Mouse (Mus musculus) common myeloid progenitor, adult 5-6 weeks (primary cell): ENCODE data around the gene Ezr. TPM values are rescaled to one million over a fixed set of nuclear protein-coding genes. Genes with fewer than 3 reads are reported as not detected.
A peak's percentile ranks its signal among the peaks of the same experiment; 100 is the strongest.
"Not testable (repeated sequence)": the region's sequence is repeated elsewhere in the genome, so short reads cannot be mapped to it uniquely, and the experiment has no call there.

Experiments used
- ATAC-seq: replicated peaks from 2 replicates; pipeline ENCODE4 v1.8.0; 2016; ENCODE audit warnings: low read depth, mild to moderate bottlenecking, moderate TSS enrichment, inconsistent platforms; ENCODE audit not compliant: poor library complexity, severe bottlenecking
- total RNA-seq: library from RNA; stranded (forward); fragments of 200-1000, 187-1606 nt; gene quantifications from 2 replicates; pipeline ENCODE4 v1.2.3, GENCODE M21; 2017

Ezr gene
- total RNA-seq, 1 experiment from 2014 or later: 175 TPM

DNA sequence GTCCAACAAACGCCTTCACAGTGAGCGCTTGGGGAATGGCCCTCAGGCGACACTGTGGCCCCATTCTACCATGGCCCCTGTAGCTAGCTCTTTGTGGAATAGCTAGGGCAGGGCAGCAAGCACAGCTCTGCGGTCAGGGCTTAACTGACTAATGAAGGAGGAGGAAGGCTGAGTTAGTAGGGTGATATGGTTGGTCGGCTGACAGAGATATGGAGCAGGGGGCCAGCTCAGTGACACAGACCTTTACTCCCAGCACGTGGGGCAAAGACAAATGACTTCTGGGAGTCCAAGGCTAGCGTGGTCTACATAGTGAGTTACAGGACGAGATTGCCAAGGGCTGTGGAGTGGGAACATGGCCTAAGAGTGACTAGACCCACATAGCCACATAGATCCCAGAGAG, 51.5 kb downstream of the Ezr start:
- ATAC-seq: no peak

DNA sequence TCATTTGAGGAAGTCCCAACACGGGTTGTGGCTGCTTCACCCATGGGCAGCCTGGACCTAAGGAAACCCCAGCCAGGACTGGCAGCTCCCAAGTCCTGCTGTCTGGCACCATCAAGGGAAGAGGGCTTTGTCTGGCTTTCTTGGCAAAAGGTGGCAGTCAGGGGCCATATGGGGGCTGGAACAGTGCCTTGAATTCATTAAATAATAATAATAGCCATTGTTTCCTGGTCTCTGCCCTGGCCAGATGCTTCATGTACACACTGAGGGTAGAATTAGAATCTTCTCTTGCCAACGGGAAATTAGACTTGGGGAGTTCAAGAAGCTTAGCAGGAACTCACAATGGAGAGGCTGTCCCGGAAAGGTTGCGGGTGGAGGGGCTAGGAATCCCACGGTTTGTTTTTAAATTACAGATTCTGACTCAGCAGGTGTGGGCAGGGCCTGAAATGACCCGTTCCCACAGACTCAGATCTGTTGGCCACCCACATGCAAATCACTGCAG, 53.3 kb downstream of the Ezr start:
- no peak for ATAC-seq

DNA sequence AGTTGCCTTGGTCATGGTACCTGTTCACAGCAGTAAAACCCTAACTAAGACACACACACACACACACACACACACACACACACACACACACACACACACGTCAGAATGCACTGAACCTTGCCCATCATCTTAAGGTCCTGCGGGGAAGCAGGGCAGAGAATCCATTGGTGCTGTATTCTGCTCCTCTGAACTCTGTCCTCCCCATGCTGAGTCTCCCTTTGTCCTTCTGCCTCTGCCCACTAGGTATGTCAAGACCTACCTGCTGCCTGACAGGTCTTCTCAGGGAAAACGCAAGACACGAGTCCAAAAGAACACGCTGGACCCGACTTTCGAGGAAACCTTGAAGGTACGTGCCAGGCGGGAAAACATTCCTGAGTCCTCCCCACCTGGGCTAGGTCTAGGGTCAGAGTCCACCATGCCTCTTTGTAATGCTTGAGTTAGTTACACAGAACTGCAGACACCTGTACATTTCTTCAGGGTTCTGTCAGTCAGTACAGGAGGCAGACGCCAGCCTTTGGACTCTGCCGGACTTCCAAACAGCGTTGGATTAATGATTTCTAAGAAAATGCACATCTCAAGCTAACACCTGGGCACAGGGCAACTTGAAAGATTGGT, 54.5 kb downstream of the Ezr start:
- ATAC-seq: no peak

DNA sequence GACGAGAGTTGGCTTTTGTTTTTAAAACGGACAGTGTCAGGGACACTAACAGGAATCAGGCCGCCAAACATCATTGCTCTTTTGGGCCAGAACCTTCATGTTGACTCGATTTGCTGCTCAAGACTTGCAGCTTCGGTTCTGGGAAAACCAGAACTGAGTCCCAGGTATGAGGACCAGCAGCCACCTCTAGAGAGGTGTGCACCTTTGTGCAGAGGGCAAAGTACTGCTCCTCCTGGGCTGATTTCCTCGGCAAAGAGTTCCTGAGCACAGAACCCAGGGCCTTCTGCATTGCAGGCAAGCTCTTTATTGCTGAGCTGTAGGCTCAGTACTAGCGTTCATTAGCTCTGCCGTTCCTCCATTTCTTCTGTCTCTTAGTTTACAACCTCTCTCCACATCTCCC, 68.6 kb downstream of the Ezr start:
- not testable (repeated sequence) for ATAC-seq

DNA sequence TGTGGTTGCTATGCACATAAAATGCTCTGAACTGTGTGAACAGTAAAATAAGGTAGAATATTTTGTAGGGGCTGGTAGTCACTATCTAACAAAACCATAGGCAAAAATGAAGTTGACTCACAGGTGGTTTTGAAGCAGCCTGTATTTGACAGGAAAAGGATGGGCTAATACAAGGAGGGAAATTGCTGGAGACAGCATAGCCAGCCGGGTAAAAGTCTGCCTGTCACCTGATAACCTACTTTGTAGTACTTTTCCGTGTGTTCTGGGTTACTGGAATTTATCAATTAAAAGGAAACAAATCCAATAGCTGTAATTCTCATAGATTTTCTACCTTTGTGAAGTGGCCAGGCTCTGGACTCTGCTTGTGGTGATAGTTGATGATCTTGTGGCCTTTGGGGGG, 69.1 kb downstream of the Ezr start:
- ATAC-seq: not testable (repeated sequence)

DNA sequence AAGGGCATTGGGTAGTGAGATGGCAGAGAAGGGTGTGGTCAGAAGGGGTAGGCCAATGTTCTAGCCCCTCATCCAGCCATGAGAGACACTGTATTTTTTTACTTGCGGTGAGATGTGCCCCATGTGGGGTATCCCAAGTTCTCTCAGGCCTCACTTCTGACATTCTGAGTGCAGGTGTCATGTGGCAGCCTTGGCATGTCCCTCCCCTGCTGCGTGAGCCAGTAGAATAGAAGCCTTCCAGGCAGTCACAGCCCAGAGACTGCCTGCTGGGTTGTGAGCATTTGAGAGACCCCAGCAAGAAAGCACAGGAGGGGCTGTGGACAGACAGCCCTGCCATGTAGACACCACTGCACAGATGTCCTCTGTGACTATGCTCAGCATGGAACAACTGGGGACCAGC, 74.4 kb downstream of the Ezr start:
- ATAC-seq: not testable (repeated sequence)

DNA sequence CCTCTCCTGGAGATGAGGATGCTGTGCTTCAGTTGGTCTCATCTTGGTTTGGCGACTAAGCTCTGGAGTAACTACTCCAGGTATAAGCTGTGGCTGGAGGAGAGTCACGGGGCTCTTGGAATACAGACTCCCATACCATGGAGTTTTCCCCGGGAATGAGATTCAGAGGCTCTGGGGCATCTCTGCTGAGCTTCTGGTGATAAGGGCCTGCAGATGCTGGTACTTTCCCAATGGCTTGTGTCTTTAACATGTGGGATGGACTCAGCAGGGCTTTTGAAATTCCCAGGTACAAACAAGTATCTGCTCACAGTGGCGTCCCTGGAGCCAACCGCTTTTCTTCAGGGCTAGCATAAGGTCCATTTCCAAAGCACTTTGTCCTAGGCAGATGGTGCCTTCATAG, 75.2 kb downstream of the Ezr start:
- not testable (repeated sequence) for ATAC-seq

DNA sequence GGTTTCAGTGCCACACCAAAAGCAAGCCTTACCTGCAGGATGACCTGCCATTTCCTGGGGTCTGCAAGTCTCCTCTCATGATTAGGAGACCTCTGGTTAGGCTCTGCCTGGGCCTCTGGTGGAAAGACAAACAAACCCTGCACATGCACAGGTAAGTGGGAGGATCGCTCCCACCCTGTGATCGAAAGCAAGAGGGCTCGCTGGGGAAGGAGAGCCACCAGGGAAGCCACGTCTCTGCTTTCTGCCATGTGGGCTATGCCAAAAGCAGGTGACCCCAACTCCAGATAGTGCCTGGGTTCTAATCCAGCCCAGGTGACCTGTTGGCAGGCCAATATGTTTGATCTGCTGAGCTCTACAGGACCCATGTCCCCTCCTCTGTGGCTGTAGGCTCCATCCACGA, 76.1 kb downstream of the Ezr start:
- ATAC-seq: not testable (repeated sequence)

DNA sequence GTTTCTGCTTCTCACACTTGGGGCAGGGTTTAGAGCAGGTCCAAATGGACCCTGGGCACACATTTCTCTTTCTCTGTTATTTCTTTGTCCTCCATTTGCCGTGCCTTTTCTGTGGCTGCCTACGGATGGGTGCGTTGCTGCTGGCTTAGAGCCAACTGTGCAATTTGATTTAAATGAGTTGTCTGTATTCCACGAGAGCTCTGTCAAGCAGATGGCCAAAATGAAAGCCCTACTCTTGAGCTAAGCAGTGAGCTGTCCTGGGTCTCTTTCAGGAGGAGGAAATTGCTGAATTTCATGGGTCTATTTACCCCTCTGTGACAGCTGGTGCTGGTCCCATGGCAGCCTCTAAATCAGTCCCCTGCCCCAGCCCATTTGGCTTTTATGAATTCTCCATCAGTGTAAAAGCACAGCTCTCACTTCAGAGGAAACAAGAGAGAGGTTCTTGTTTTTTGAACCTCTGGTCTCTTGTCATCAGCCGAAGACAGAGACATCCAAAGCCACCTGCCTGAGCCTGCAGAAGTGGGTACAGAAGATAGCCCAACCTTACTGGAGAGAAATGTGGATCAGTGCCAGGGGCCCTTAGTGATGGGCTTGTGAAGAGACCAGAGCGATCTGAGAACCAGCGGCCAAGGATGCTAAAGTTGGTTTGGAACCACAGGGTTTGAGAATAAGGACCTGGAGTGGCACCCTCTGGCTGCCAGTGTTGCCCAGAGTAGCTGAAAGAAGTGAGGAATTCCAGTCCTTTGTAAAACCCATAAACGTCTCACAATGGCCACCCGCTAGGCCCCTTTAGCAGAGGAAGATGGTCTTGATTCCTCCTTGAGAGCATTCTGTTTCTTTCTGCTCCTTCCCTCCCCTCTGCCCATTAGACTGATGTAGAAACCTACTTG, 79.0 kb downstream of the Ezr start:
- not testable (repeated sequence) for ATAC-seq

DNA sequence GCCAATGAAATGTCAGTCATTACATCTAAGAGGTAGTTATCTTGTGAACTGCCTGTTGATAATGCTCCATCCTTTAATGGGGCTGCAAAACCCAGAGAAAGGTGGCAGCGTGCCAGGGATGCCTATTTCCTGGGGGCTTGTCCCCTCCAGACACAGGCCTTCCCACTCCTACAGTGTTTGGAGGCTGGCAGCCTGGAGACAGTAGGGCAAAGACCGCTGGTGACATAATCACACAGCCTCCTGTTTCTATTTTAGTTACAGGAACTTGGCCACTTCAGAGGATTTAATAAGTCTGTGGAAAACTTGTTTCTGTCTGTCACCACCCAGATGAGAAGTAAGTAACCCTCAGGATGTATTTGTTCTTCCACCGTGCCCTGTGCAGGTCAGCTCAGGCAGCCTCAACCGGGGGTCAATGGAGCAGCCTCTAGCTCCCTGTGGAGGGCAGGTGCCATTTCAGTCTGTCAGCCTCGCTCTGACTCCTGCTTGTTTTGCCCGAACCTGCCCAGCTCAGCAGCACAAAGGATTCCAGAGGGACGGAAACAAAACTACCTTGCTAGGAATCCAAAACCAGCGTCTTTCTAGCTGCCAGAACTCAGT, 79.9 kb downstream of the Ezr start:
- ATAC-seq: not testable (repeated sequence)

DNA sequence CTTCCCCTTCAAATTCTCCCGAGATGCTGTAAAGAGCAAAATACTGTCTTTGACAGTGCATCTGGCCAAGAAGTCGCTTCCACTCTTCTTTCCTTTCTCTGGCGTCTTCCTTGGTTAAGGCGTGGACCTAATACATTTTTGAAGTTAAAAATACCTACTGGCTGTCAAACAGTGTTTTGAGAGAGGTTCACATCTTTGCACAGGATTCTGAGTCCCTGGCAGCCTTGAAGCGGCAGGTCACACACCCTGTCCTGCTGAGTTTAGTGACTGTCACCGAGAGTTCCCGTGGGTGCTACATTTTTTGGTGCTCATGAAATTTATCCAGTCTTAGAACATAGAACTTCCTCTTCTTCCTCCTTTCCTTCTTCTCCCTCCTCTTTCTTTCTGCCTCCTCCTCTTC, 82.5 kb downstream of the Ezr start:
- ATAC-seq: not testable (repeated sequence)

DNA sequence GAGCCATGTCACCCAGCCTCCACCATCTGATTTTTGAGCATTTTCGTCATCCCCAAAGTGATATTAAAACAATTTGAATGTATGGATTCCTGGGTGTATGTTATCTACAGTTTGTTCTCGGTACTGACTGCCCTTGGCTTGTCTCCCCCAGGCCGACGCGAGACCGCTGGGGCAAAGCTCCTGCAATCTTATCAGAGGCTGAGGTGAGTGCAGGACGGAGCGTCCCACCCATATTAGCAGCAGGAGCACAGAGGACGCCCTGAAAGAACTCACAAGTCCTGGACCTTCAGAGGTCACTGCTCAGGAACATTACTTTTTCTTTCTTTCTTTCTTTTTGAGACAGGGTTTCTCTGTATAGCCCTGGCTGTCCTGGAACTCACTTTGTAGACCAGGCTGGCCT, 83.1 kb downstream of the Ezr start:
- ATAC-seq: not testable (repeated sequence)

DNA sequence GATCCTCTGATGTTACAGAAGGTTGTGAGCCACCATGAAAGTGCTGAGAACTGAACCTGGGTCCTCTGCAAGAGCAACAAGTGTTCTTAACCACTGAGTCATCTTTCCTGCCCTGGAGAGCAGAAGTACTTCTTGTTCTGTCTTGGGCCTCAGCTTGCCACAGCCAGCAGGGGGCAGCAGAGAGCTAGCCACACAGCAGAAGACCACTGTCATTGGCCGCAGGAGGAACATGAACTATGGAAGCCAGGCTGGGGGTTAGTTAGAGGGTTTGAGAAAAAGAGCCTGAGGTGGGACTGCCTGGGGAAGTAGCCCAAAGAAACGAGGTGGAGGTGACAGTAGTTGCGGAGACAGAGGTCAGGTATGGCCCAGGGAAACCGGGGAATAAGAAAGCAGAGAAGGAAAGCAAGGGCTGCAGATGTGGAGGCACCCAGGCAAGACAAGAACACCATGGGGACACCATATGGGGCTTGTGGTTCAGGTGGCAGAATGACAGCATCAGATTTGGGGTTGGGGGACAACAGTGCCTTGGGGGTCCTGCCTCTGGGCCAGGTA, 85.3 kb downstream of the Ezr start:
- ATAC-seq: peak; percentile 93

DNA sequence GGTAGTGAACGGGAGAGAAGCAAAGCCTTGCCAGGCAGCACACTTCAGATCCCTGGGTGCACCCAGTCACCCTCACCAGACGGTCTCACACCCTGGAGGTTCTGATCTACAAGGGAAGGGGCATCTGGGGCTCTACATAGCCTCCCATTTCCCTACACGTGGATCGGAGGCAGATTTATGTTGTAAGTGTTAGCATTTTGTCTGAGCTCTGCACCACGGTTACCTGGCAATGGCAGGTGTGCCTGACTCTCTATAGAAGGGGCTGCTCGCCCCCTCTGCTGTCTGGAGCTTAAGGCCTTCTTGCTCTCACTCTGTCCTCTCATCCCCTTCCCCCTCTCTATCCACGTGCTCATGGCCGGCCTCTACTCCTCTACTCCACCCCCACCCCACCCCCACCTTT, 86.1 kb downstream of the Ezr start:
- ATAC-seq: not testable (repeated sequence)

DNA sequence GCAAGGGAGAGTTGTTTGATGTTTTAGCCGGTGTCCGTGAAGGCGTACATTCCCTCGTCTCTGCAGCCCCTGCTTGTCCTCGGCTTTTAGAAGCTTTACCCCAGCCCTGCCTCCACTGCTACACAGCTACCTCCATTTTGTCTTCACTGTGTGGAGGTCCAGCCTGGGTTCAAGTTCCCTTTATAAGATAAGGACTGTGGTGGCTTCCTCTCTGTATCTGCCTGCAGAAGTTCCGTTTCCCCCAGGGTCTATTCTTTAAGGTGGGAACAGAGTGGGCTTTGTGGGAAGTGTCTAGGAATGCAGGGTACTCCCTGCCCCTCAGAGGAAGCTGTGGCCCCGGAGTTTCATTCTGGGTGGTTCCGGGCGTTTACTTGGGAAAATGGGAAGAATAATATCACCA, 86.9 kb downstream of the Ezr start:
- ATAC-seq: not testable (repeated sequence)

DNA sequence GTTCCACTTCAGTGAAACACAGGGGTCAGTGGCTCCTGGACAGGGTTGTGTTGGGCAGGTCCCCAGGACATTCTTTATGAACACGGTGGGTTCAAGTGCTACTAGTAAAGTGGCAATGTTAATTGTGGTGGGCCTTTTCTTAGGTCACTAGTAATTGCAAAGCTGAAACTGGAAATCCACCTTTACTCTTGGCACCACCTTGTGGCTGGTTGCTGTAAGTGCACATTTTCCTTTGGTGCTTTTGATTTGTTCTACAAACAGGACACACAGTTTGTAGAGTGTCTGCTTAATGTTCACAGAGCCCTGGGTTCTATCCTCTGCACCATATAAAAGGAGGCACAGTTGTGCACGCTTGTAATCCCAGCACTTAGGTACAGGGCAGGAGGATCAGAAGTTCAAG, 91.0 kb downstream of the Ezr start:
- peak; percentile 81 for ATAC-seq

DNA sequence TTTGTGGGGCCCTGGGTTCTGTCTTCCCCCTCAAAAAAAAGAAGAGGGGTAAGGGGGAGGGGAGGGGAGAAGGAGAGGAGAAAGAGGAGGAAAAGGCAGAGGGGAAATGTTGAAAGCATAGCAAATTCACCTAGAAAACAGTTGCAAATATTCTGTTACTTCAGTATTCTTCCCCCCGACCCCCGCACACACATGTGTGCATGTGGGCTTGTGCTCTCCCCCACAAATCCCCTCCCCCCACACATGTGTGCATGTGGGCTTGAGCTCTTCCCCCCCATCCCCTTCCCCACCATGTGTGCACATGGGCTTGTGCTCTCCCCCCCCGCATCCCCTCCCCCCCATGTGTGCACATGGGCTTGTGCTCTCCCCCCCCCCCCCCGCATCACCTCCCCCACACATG, 93.2 kb downstream of the Ezr start:
- not testable (repeated sequence) for ATAC-seq
